Mouse (Mus musculus) T-cell, adult 2 months (primary cell): ENCODE measurements at regions not wholly inside any gene's neighbourhood (a gene's known extent, or its start where the extent isn't known, plus 50 kb on each side); places are given as distances from the start of the nearest gene placed in this dataset.

Experiments used
- DNase-seq: peaks from one replicate; pipeline ENCODE4 v3.0.0; 2022; ENCODE audit warnings: low spot score

DNA sequence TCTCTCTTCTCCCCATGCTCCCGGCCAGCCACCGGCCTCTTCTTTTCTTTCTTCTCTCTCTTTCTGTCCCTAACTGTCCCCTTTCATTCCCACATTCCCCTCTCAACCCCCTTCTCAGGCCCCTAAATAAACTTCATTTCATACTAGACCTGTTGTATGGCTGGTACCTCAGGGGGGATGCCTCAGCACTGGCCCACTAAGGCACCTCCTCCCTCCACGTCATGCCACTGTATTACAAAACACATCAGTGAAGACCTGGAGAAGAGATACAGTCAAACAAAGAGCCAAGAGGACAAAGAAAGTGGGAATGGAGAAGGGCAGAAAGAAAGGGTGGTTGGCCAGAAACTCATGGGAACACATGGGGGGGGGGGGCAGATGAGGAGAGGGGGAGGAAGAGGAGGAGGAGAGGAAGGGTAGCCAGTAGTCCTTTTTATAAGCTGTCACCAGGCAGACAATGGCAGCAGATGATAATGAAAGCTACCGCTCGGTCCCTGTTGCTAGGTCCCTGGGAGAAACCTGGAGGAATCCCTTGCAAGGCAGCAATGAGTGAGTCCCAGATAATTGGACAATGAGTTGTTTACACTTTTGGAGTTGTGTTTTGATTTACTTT, 224.5 kb upstream of the Pfn2 start:
- no peak for DNase-seq

DNA sequence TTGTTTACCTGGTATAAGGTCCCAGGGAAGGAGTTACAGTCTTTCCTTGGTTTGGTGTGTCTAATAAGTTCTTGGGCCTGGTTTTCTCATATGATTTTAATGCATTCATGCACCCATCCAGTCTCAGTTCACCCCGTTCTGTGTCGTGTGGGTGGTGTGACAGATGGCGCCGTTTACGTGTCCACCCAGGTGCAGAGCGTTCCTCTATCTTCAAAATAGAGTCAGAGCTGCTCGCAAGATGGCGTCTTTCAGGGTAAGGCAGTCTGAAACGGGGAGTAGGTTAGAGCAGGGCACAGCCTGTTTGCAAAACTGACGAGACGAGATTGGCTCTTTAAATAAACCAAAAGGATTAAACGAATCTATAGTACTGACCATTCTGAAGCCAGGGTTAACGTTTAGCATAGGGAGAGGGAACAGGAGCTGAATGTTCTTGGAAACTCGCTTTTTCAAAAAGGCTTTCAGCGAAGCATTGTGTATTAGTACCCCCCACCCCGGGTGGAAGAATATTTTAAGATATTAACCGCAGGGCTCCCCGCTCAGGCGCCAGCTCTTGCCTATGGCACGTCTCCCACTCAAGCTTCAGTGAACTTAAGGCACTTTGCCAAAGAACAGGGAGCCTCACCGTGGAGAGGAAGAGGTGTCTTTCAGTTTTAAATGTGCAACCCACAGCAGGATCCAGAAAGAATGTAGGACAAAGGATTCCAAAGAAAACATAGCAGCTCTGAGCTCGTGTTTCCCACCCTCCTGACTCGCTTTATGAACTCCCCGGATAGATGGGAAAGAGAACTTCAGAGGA, 241.7 kb upstream of the Pfn2 start:
- no peak for DNase-seq

DNA sequence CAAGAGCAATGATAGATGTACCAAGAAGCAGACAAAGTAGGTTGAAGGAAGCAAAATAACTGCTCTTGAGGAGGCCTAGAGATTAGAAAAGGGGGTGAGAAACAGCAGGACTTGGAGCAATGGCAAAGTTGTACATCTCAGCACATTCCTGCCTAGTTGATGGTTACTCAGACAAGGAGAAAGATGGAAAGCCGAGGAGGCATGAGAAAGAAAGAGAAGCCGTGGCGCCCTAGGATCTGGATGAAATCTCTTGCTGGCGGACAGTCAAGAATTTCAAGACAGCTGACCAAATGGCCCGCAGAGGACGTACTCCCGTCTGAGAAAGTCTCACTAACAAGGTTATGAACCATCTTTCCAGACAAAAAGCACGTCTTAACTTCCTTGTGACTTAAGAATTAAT, 242.5 kb upstream of the Pfn2 start:
- DNase-seq, result no peak

DNA sequence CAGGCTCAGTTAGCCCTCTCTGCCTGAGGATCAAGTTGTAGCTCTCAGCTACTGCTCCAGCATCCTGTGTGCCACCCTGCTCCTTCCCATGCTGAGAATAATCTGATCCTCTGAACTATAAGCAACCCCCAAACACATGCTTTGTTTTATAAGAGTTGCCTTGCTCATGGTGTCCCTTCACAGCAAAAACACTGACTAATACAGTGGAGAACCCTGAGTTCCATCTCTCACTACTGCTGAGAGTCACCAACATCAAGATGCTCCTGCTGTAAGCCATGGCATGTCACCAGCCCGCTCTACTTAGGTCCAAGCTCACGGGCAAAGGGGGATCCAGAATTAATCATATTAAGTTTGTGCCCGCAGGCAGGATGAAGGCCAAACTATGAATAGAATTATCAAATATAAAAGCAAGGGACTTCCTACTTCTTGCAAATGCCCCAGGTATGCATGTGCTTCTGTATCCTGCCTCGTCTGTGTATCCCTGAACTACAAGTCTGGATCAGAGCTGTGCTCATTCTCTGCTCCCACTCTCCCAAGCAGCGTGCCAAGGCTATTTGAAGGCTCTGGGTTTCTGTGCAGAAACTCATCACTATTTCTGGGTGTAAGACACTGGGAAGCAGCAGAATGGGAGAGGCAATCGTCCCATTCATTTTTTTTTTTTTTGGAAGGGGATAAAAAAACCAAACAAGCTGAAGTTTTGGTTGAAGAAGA, 243.7 kb upstream of the Pfn2 start:
- DNase-seq, result no peak

DNA sequence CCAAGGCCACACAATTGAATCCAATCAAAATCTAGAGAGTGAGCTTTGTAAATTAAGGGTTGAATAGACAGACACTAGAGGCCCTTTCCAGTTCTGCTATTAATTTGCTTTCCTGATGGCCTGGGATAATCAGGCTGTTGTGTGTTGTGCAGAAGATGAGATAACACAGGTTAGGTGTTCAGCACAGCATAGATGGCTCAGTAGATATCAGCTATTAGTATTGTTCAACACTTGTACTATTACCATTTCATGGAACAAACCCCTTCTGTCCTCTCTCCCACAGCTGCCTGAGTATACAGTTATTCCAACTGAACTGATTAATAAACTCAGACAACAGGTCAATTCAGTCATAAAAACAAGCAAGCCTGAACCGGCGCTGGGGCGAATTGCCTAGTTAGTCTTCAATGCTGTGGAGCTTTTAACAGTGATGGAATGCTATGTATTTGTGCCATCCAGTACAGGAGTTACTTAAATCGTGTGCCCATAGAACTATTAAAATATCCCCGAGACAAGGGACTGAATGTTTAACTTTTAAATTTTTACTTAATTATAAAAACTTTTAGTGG, 263.1 kb upstream of the Pfn2 start:
- no peak for DNase-seq

DNA sequence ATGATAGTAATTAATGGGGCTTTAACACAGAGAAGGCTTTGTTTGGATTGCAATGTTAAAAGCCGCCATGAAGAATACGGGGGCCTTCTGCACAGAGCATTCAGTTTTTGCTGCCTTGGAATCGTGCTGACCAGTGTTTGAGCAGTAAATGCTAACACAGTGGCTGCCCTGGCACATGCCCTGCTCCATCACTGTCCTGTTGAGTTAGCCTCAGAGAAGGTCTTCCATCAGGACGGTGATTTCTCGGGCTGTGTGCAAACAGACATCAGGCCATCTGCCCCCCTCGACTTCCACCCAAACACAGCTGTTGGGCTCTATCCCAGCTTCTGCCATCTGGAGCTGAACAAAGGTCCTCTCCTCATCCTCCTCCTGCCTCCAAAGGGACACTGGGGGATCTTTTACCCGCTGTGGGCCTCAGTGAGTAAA, 264.6 kb upstream of the Pfn2 start:
- no peak for DNase-seq

DNA sequence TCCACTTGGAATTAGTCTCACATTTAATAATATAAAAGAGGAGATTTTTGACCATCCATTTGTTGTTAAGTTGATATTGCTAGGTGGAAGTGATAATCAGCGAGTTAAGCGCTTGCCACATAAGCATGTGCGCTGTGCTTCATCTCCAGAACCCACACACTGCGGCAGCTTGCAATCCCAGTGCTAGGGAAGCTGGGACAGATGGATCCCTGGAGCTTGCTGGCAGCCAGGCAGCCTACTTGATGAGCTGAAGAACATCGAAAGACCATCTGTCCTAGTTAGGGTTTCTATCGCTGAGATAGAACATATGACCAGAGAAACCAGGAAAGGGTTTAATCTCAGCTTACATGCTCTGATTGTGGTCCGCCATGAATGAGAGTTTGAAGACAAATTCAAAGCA, 266.1 kb upstream of the Pfn2 start:
- no peak for DNase-seq

DNA sequence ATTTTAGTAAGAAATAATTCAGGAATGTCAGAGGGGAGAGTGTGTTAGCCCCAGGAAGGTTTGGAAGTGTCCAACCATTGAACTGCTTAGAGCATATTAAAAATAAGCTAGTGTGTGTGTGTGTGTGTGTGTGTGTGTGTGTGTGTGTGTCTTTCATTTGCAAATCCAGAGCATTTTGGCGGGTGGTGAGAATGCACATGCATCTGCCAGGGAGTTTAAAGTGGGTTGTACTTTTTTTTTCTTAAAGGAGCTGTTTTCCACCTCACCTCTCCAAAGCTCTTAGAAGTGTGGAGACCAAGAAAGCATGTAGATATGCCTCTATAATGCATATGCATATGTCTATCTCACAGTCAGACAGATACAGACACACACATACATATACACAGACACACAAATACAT, 267.6 kb upstream of the Pfn2 start:
- no peak for DNase-seq

DNA sequence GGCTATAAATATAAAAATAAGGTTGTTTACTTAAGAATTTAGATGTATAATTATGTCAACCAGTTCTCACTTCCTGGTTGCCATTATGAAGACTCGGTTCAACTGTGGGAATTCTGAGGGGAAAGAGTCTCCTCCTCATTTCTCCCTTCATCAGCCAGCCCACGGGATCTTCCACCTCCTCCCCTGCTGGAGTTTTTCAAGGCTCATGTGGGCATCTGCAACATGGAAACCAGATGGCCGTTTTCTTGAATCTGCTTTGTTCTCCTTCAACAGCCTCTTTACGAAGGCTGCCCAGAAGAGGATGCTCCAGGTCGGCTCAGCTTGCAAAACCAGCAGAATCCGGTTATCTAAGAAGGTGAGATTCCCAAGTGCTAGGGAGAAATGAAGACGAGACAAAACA, 269.0 kb upstream of the Pfn2 start:
- DNase-seq, result no peak

DNA sequence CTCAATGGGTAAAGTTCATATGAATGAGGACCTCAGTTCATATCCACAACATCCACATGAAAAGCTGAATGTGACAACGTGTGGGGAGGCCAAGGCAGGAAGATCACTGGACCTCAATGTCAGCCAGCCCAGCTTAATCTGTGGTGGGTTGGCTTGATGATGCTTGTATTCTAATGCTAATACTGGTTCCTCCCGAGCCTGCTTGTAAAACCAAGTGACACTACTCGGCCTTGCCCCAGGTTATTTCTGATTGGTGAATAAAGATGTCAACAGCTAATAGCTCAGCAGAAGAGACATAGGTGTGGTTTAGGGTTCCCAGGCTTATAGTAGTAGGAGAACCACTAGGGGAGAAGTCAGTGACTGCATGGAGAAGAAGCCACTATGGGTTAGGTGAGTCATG, 272.2 kb upstream of the Pfn2 start:
- no peak for DNase-seq

DNA sequence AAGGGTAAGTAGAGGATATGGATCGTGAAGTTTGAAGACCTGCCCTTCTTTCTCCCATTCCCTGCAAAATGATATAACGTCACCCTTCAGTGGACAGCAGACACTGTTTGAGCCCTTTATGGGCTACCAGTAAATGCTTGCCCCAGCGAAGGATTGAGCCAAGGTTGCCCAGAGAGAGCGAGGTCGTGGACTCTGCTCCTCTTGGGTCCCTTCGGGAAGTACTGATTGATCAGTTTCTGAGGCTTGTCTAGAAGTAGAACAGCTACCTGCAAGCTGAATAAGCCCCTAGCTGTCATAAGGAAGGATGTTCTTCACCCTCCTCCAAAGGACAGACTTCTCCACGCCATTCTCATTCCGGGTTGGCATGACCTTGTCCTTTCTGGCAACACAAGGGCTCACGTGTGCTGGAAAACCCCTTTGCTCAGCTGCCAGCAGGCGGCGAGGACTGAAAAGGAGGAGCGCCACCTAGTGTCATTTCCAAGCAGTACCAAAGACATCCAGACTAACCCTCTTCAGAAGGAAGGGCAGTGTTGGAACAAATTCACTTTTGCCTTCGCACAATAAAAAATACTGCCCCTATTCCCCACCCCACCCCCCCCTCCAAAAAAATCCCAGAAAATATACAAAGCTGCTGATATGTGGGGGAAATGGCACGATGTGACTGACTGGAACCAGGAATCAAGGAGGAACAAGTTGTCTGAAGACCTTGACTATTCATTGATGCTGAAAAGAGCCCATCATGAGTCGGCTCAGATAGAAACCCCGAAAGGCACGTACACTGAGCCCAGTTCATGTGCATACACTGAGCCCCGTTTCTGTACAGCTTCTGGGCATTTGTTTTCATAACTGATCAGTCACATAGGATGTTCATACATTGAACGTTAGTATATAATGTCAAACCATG, 274.8 kb upstream of the Pfn2 start:
- DNase-seq, result peak; percentile 6

DNA sequence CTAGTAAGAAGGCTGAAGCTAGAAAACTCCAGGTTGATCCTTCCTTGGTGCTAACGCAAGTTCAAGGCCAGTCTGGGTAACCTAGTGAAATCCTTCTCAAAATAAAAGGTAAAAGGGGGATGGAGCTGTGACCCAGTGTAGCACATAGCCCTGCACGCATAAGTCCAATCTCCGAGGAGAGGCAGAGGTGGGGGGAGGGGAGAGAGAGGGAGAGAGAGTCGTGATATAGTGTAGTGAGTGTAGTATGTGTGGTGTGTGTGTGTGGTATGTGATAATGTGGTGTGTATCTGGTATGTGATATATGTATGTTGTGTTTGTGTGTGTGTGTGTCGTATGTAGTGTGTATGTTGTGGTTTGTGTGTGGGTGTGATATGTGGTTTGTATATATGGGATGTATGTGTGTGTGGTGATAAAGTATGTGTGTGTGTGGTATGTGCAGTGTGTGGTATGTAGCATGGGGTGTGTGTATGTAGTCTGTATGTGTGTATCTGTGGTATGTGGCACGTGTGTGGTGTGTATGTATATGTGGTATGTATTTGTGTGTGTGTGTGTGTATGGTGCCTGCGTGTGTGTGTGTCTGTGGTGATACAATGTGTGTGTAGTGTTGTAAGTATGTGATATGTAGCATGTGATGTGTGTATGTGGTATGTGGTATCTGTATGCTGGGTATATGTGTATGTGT, 275.7 kb upstream of the Pfn2 start:
- no peak for DNase-seq

DNA sequence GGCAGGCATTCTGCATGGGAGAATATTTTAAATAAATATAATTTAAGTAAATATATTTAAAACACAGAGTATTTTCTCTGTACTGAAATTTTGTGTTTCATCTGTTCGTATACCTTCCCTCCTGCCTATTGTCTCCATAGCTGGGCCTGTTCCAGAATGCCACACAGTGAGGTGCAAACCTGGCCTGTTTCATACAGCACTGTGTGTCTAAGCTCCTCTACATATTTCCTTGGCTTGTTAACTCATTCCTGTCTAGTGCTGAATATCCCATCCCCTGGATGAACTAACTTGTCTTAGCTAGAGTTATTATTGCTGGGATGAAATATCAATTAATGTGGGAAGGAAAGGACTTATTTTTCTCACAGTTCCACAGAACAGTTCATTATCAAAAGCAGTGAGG, 277.0 kb upstream of the Pfn2 start:
- DNase-seq, result no peak

DNA sequence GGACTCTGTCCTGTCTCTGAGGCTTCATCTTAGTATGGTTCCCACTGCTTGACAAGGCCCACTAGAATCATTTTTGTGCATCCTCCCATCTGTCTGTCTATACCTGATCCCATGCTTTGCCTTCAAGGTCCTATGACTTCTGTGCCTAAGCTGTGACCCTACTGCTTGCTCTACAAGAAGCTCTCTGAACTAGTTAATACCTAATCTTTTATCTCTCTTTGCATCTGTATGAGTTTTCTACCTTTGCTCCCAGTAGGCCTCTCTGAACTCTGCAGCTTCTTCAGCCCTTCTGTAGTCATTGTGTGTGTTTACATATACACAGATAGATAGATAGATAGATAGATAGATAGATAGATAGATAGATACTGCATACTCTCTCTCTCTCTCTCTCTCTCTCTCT, 279.1 kb upstream of the Pfn2 start:
- DNase-seq, result no peak

DNA sequence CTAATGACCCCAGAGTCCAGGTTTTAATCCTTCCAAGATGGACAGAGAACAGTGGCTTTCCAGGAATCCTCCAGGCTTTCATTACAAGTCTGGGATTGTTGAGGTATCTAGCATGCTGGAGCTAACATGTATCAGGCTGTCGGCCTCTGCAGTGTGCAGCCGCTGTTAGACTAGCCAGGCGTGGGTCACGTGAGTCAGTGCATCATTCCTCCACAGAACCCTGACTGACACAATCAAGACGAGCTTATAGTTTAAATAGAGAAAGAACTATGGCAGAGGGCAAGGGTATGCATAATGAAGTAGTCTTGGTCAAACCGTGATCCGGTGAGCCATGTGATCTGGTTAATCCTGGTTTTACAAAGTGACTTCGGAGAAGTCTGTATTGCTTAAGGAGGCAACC, 280.2 kb upstream of the Pfn2 start:
- no peak for DNase-seq

DNA sequence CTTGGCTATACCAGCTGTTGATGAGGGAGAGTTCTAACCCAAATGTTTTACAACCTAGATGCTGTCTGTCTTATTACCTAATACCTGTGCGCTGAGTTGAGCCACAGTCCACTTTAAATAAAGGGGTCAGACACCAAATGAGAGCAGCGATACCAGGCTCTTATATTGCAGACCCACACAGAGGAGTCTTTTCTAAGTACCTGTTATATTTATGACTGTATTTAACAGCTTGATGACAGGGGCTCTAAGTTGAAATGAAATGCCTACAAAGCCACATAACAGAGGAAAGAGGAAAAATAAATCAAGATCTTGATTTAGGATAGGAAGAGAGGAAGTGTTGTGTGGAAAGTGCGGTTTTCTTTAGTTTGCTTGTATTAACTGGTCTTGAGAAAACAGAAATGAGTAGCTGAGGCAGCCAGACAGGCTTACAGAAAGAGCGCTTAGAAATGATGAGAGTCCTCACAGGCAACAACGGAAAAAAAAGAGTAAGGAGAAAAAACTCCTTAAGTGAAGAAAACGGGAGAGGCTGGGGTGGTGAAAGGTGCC, 281.6 kb upstream of the Pfn2 start:
- DNase-seq, result no peak

DNA sequence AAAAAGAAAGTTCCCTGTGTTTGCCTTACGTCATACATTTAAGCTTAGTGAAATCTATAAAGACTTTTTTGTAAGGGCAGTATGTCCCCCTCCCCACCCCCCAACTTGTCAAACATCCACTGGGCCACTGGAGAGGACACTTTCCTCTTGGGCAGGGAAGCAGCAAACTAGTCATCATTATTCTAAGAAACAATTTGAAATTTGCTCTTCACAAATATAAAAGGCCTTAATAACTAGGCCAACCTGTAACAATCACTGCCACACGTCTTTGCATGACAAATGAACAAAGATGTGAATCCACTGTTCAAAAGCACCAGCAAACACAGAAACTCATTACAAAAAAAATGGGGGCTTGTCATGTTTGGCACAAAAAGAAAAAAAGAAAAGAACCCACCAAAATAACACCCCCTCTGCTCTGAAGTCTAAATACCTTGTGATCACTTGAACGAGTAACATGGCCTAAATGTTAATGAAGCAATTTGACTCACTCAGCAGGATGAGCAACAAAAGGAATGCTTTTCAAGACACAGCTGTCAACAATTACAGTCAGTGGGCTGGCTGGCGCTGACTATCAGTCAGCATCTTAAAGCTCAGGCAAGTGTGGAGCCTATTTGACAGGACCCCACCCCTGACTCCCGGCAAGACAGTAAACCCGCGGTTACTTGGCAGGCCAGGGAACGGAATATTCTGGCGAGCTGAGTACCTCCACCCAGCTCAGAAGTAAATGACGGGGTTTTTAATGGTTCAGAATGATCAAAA, 278.7 kb upstream of the Tsc22d2 start:
- DNase-seq, result no peak

DNA sequence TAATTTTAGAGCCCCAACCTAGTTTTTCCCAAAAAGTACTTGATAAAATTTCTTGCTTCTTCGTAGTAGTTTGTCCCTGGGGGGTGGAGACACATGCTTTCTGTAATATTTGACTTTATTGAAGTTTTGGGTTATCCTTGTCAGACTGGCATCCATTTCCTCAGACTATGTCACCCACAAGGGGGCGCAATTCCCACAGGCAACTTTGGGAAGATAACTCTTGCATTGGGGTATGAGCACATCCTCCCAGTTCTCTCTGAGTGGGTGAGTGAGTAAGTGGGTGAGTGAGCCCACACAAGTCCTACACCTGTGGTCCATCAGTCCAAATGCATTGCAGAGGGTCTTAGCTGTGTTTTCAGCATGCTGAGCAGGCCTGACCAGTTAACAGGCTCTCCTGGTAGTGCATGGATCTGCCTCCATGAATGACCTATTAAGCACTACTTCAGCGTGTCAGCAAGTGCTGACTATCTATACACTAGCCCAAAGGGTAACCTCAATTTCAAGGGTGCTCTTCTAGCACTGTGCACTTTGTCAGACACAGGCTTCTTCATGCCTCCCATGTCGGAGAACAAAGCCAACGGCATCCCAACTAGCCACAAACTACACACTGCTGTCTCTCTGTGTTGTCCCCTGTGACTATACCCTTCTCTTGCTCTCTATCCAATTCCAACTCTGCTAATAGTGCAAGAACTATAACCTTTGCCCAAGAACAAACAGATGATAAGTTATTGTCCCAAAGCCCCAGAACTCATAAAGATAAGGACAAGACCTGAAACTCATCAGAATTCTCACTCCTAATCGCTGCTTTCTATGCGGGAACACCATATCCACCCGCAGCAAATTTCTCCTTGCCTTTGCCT, 275.6 kb upstream of the Tsc22d2 start:
- no peak for DNase-seq

DNA sequence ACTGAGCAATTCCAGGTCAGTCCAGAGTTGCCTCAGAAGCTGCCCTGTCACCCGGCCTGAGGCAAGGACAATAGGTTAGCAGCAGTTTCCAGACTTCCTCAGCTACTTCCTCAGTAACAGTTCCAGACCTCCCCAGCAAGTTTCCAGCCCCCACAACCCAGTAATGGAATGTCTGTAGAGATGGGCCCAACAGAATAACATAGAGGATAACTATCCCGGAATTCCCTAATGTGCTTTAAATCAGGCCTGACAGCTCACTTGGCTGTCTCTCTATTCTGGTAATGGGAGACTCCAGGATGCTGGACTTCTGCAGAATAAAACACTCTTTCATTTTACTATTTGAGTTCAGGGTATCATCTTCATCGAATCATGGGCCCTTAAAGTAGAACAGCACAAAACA, 268.4 kb upstream of the Tsc22d2 start:
- DNase-seq, result no peak
